ENCODE assay signal across 16 mouse cellular contexts in genomic region chr6:89658342-89658741, GRCm38 (mm10). TPM values are rescaled to one million over a fixed set of nuclear protein-coding genes. Genes with fewer than 3 reads are reported as not detected.
"Had no signal": no experiment of that assay in that cellular context is flagged by ENCODE, and none has a peak within 500 bp of the region (broad histone marks: within the 10 kb centered on the region; RNA-seq: fewer than 3 reads in every experiment).

No protein-coding gene starts in this region.

- H3K9ac ChIP-seq: limb, embryonic 12.5 days; liver, embryonic 14.5 days; lung, embryonic 15.5 days; midbrain, embryonic 13.5 days; neural tube, embryonic 12.5 days had no signal

- ATAC-seq: midbrain, embryonic 13.5 days had no signal

- H3K4me2 ChIP-seq: limb, embryonic 12.5 days; lung, embryonic 15.5 days; midbrain, embryonic 13.5 days; neural tube, embryonic 12.5 days had no signal

- H3K36me3 ChIP-seq: limb, embryonic 12.5 days; lung, embryonic 15.5 days had no signal

- H3K9me3 ChIP-seq: limb, embryonic 12.5 days; lung, embryonic 15.5 days; midbrain, embryonic 13.5 days; neural tube, embryonic 12.5 days had no signal

- DNase-seq: kidney, adult 18-20 months; kidney, postnatal 14 days; layer of hippocampus, adult 9-11 months; liver; thymus, adult 18-20 months; thymus, postnatal 14 days had no signal

- H3K27ac ChIP-seq: limb, embryonic 12.5 days; liver, embryonic 14.5 days; lung, embryonic 15.5 days; midbrain, embryonic 13.5 days; neural tube, embryonic 12.5 days had no signal

- H3K27me3 ChIP-seq: limb, embryonic 12.5 days; lung, embryonic 15.5 days; midbrain, embryonic 13.5 days; neural tube, embryonic 12.5 days had no signal

- H3K4me3 ChIP-seq: limb, embryonic 12.5 days; lung, embryonic 15.5 days; midbrain, embryonic 13.5 days; neural tube, embryonic 12.5 days had no signal

- H3K4me1 ChIP-seq: limb, embryonic 12.5 days; lung, embryonic 15.5 days; midbrain, embryonic 13.5 days; neural tube, embryonic 12.5 days had no signal

RNA-seq across cellular contexts. Expression of gene Vmn1r40, which starts 49.0 kb away (rescaled TPM):
- total RNA-seq: left cerebral cortex, postnatal 36 days; megakaryocyte progenitor cell, adult 5-6 weeks; monocyte, adult 5-6 weeks; neutrophil, adult 5-6 weeks had no signal
- polyA plus RNA-seq: kidney, embryonic 14.5 days; limb, embryonic 12.5 days; liver, embryonic 14.5 days; lung, embryonic 15.5 days; midbrain, embryonic 13.5 days; neural tube, embryonic 12.5 days had no signal
